Mouse (Mus musculus) liver, postnatal 0 days (tissue): ENCODE measurements around the gene Rap2a. TPM values are rescaled to one million over a fixed set of nuclear protein-coding genes. Genes with fewer than 3 reads are reported as not detected.

Experiments used
- ATAC-seq: fragments of 200-750 bp; cut with Nextera tagmentation; 2 replicates; pipeline ENCODE4 v1.8.0; 2017; ENCODE audit warnings: mild to moderate bottlenecking, moderate library complexity
- DNase-seq: peaks from one replicate; pipeline ENCODE4 v3.0.0-alpha.2; 2016
- H3K27ac ChIP-seq: fragments of 300-500 bp; sonication (generic); 2 replicates; pipeline ENCODE4 v1.5.1; 2014; ENCODE audit warnings: antibody characterized with exemption, moderate library complexity, mild to moderate bottlenecking, low read depth
- H3K27me3 ChIP-seq: fragments of 300-500 bp; sonication (generic); 2 replicates; pipeline ENCODE4 v1.6.1; 2014; ENCODE audit warnings: low read length, control low read depth, mixed read lengths; ENCODE audit not compliant: insufficient read depth
- H3K36me3 ChIP-seq: fragments of 300-500 bp; sonication (generic); replicated peaks from 2 replicates; pipeline ENCODE4 v1.6.1; 2014; ENCODE audit warnings: mild to moderate bottlenecking, control low read depth, low read length, moderate library complexity, mixed read lengths; ENCODE audit not compliant: insufficient read depth
- H3K4me1 ChIP-seq: fragments of 300-500 bp; sonication (generic); 2 replicates; pipeline ENCODE4 v1.6.1; 2014; ENCODE audit warnings: antibody characterized with exemption, mild to moderate bottlenecking, control low read depth; ENCODE audit not compliant: insufficient read depth
- H3K4me2 ChIP-seq: fragments of 300-500 bp; sonication (generic); 2 replicates; pipeline ENCODE4 v1.6.1; 2014; ENCODE audit warnings: low read depth, mild to moderate bottlenecking, low read length, moderate library complexity, mixed read lengths
- H3K4me3 ChIP-seq: fragments of 300-500 bp; sonication (generic); 2 replicates; pipeline ENCODE4 v1.5.1; 2014; ENCODE audit warnings: low read depth, low read length
- H3K9ac ChIP-seq: fragments of 300-500 bp; sonication (generic); replicated peaks from 2 replicates; pipeline ENCODE4 v1.6.1; 2014; ENCODE audit warnings: mild to moderate bottlenecking, moderate library complexity
- H3K9me3 ChIP-seq: fragments of 300-500 bp; sonication (generic); 2 replicates; pipeline ENCODE4 v1.6.1; 2016; ENCODE audit warnings: mild to moderate bottlenecking, control low read depth, low read length, mixed read lengths
- CTCF ChIP-seq: sonication (generic); IDR thresholded peaks from 2 replicates; pipeline ENCODE4 v1.5.1; 2016; ENCODE audit warnings: antibody characterized with exemption, low read depth
- EP300 ChIP-seq: IDR thresholded peaks from 2 replicates; pipeline ENCODE4 v1.6.1; 2016; ENCODE audit warnings: antibody characterized with exemption, low read depth, mild to moderate bottlenecking
- WGBS: fragments of 180-500 bp; shearing (Covaris S2); extraction: QIAGEN DNeasy Blood & Tissue Kit; methylation state at CpG from one replicate; pipeline ENCODE4 v1.1.7; 2014; ENCODE audit not compliant: insufficient replicate concordance; 5-methylcytosine and 5-hydroxymethylcytosine counted together
- polyA plus RNA-seq: library from polyadenylated mRNA; unstranded; fragments of >200 nt; fragmentation: Nextera tagmentation; extraction: Ambion mirVana; gene quantifications from 2 replicates; pipeline ENCODE4 v1.2.1, GENCODE M21; 2015

Gene Rap2a
- polyA plus RNA-seq, 1 experiment from 2014 or later, result 3.4 TPM

GRCm38 (mm10) chr14:120504423-120504822, 26.2 kb downstream of the Rap2a start:
- WGBS, result 81% methylated on average over 12 of the region's 12 CpGs
- no peaks in the 10 kb centered on the region for H3K27me3 ChIP-seq
- no peak for DNase-seq
- no peaks in the 10 kb centered on the region for H3K36me3 ChIP-seq
- ATAC-seq, result no peak
- H3K9ac ChIP-seq, result no peak overlapping the region
- no peak overlapping the region for H3K27ac ChIP-seq
- H3K9me3 ChIP-seq, result no peaks in the 10 kb centered on the region
- no peaks in the 10 kb centered on the region for H3K4me1 ChIP-seq
- H3K4me3 ChIP-seq, result no peak overlapping the region
- TF ChIP-seq EP300 (no peak), CTCF (no peak)
- H3K4me2 ChIP-seq, result no peak overlapping the region

GRCm38 (mm10) chr14:120504928-120505461, 26.8 kb downstream of the Rap2a start:
- DNase-seq (no peak), ATAC-seq (no peak)
- H3K4me3 ChIP-seq, result no peak overlapping the region
- H3K9me3 ChIP-seq, result no peaks in the 10 kb centered on the region
- no peak overlapping the region for H3K27ac ChIP-seq
- H3K4me1 ChIP-seq, result no peaks in the 10 kb centered on the region
- WGBS, result 90% methylated on average over 18 of the region's 18 CpGs
- H3K36me3 ChIP-seq, result no peaks in the 10 kb centered on the region
- H3K27me3 ChIP-seq, result no peaks in the 10 kb centered on the region
- H3K9ac ChIP-seq, result no peak overlapping the region
- no peak overlapping the region for H3K4me2 ChIP-seq
- TF ChIP-seq EP300 (no peak), CTCF (no peak)

GRCm38 (mm10) chr14:120505918-120506317, 27.7 kb downstream of the Rap2a start:
- H3K9ac ChIP-seq, result no peak overlapping the region
- ATAC-seq, result no peak
- no peak overlapping the region for H3K4me3 ChIP-seq
- H3K36me3 ChIP-seq, result no peaks in the 10 kb centered on the region
- no peak overlapping the region for H3K4me2 ChIP-seq
- H3K9me3 ChIP-seq, result no peaks in the 10 kb centered on the region
- 88% methylated on average over 6 of the region's 6 CpGs for WGBS
- H3K27me3 ChIP-seq, result no peaks in the 10 kb centered on the region
- DNase-seq, result no peak
- TF ChIP-seq CTCF (no peak), EP300 (no peak)
- no peak overlapping the region for H3K27ac ChIP-seq
- H3K4me1 ChIP-seq, result no peaks in the 10 kb centered on the region

GRCm38 (mm10) chr14:120507516-120507915, 29.3 kb downstream of the Rap2a start:
- Histone ChIP-seq H3K4me1 (no peaks in the 10 kb centered on the region), H3K9ac (no peak overlapping the region), H3K27me3 (no peaks in the 10 kb centered on the region), H3K4me3 (no peak overlapping the region), H3K36me3 (no peaks in the 10 kb centered on the region), H3K27ac (no peak overlapping the region), H3K4me2 (no peak overlapping the region), H3K9me3 (no peaks in the 10 kb centered on the region)
- WGBS, result 63% methylated on average over 12 of the region's 12 CpGs
- no peak for DNase-seq
- ATAC-seq, result no peak
- TF ChIP-seq EP300 (no peak), CTCF (no peak)

- H3K27ac ChIP-seq, result no peak overlapping the region
- H3K27me3 ChIP-seq, result no peaks in the 10 kb centered on the region
- 73% methylated on average over 16 of the region's 16 CpGs for whole genome bisulfite sequencing
- no peak overlapping the region for H3K4me3 ChIP-seq
- H3K9me3 ChIP-seq, result no peaks in the 10 kb centered on the region
- no peak overlapping the region for H3K4me2 ChIP-seq
- H3K9ac ChIP-seq, result no peak overlapping the region
- TF ChIP-seq EP300 (no peak), CTCF (no peak)
- no peak for ATAC-seq
- no peaks in the 10 kb centered on the region for H3K36me3 ChIP-seq
- DNase-seq, result no peak
- H3K4me1 ChIP-seq, result no peaks in the 10 kb centered on the region
These were observed 30.5 kb downstream of the Rap2a start for GRCm38 (mm10) chr14:120508566-120509365.

- no peak for DNase-seq
- H3K36me3 ChIP-seq, result no peaks in the 10 kb centered on the region
These were observed 31.1 kb downstream of the Rap2a start for GRCm38 (mm10) chr14:120509366-120509640.

More at GRCm38 (mm10) chr14:120509366-120509640, 31.1 kb downstream of the Rap2a start:
- ATAC-seq, result no peak
- Histone ChIP-seq H3K9ac (no peak overlapping the region), H3K4me1 (no peaks in the 10 kb centered on the region), H3K4me3 (no peak overlapping the region), H3K27me3 (no peaks in the 10 kb centered on the region), H3K4me2 (no peak overlapping the region), H3K9me3 (no peaks in the 10 kb centered on the region), H3K27ac (no peak overlapping the region)
- TF ChIP-seq EP300, result no peak
- no peak for TF ChIP-seq CTCF
- WGBS, result 85% methylated on average over 5 of the region's 5 CpGs
